Mouse (Mus musculus): Measurements from ENCODE around the gene Btbd10.

DNA sequence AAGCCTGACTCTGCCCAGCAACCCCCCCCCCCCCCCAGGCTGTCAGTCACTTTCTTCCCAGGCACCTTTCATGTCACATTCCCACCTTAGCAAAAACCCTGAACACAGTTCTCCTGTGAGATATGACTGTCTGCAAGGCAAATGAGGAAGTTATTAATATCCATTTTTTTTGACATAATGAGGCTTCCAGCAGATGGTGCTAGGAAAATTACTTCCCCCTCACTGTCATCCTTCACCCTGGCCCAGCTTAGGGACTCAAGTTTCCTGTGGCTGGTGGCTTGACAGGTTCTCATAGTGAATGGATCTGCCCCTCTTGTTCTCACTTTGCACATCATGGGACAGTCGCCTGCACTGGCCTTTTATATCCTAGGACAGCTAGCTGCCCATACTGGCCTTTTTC lies 80.0 kb downstream of the Btbd10 start:
- TF ChIP-seq CTCF (IDR thresholded peaks at IDR 0.05; ENCODE audit: extremely low read depth, insufficient read length, insufficient replicate concordance, low read depth, low read length) (no peak), POLR2A (IDR thresholded peaks at IDR 0.05; ENCODE audit: low read depth, low read length) (no peak)
